Mouse (Mus musculus): ENCODE data around the gene Aass. TPM values are rescaled to one million over a fixed set of nuclear protein-coding genes. Genes with fewer than 3 reads are reported as not detected.

Aass gene
- total RNA-seq, 1 experiment: 9.5 TPM

DNA sequence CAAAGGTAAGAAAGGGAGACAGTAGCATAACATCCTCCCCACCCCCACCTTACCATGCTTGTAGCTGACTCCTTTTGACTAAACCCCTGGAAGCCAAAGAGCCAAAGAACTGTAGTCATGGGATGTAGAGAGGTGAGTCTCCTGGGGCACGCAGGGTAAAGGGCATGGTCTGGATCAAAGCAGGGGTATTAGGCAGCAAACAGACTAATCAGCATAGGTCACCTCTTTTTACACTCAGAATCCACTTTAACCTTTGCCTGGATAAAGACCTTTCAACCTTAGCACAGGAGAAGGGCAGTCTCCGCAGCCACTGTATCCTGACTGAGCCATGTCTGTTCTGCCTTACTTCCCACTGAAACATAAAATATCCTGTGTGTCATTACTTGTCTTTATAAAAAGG is 14.4 kb upstream of the Aass start:
- Histone ChIP-seq H3K36me3 (ENCODE audit: control insufficient read depth, insufficient read depth, low read length, poor library complexity, severe bottlenecking) (no peaks in the 10 kb centered on the region), H3K9ac (ENCODE audit: insufficient read depth, low read depth, low read length, poor library complexity, severe bottlenecking) (no peak overlapping the region), H3K4me1 (ENCODE audit: control insufficient read depth in 2 of 2, insufficient read depth in 2 of 2, low read length in 2 of 2, poor library complexity in 1 of 2) (peaks cover 0 to 2% of the 10 kb centered on the region in 2 experiments; a peak in 1 of 4 replicates), H3K9me3 (ENCODE audit: control insufficient read depth, insufficient read depth, low read depth, low read length) (no peaks in the 10 kb centered on the region), H3K4me3 (ENCODE audit: insufficient read depth in 1 of 2, low read depth in 1 of 2, low read length in 2 of 2, poor library complexity in 1 of 2, severe bottlenecking in 1 of 2) (no peak overlapping the region), H3K27ac (ENCODE audit: insufficient read depth, low read depth, low read length, poor library complexity, severe bottlenecking) (no peak overlapping the region)
- no peak for TF ChIP-seq ZNF384 (IDR thresholded peaks at IDR 0.05; ENCODE audit: low read depth, low read length)
- TF ChIP-seq ZC3H11A (IDR thresholded peaks at IDR 0.05; ENCODE audit: borderline replicate concordance, low read depth, low read length): no peak
- no peak for TF ChIP-seq HCFC1 (IDR thresholded peaks at IDR 0.05; ENCODE audit: borderline replicate concordance, insufficient read depth, low read length)
- TF ChIP-seq MAFK (IDR thresholded peaks at IDR 0.05; ENCODE audit: insufficient read depth, low read depth, low read length): no peak
- no peak for TF ChIP-seq CHD2 (IDR thresholded peaks at IDR 0.05; ENCODE audit: low read depth, low read length)
- in situ Hi-C loops (cut with MboI; ENCODE audit: low sequenced_read_pairs in 2 of 2, unreplicated experiment in 2 of 2): no loop called here
- DNase-seq (ENCODE audit: low read depth, low spot score): no peak

DNA sequence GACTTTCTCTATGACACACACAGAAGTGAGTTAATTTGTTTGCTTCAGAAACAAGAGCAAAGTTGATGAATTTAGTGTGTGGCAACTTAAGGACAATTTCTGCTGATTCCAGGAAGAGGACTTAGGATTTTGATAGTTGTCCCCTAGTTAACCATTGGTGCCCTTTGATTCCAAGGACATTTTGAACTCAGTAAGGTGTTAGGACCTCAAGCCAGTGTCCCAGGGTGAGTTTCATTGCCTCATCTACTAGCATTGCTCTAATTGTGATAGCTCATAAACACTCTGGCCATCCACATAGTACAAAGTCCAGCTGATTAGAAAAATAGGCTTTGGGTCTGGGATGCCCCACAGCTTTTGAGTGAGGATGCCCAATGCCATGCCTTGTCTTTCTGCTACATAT is 11.2 kb upstream of the Aass start:
- Histone ChIP-seq H3K9ac (ENCODE audit: insufficient read depth, low read depth, low read length, poor library complexity, severe bottlenecking) (no peak overlapping the region), H3K36me3 (ENCODE audit: control insufficient read depth, insufficient read depth, low read length, poor library complexity, severe bottlenecking) (no peaks in the 10 kb centered on the region), H3K4me1 (ENCODE audit: control insufficient read depth in 2 of 2, insufficient read depth in 2 of 2, low read length in 2 of 2, poor library complexity in 1 of 2) (peaks cover 0 to 2% of the 10 kb centered on the region in 2 experiments; a peak in 1 of 4 replicates), H3K27ac (ENCODE audit: insufficient read depth, low read depth, low read length, poor library complexity, severe bottlenecking) (no peak overlapping the region), H3K9me3 (ENCODE audit: control insufficient read depth, insufficient read depth, low read depth, low read length) (no peaks in the 10 kb centered on the region), H3K4me3 (ENCODE audit: insufficient read depth in 1 of 2, low read depth in 1 of 2, low read length in 2 of 2, poor library complexity in 1 of 2, severe bottlenecking in 1 of 2) (no peak overlapping the region)
- in situ Hi-C loops (cut with MboI; ENCODE audit: low sequenced_read_pairs in 2 of 2, unreplicated experiment in 2 of 2): no loop called here
- DNase-seq (ENCODE audit: low read depth, low spot score): no peak
- no peak for TF ChIP-seq MAFK (IDR thresholded peaks at IDR 0.05; ENCODE audit: insufficient read depth, low read depth, low read length)
- no peak for TF ChIP-seq CHD2 (IDR thresholded peaks at IDR 0.05; ENCODE audit: low read depth, low read length)
- no peak for TF ChIP-seq ZC3H11A (IDR thresholded peaks at IDR 0.05; ENCODE audit: borderline replicate concordance, low read depth, low read length)
- TF ChIP-seq HCFC1 (IDR thresholded peaks at IDR 0.05; ENCODE audit: borderline replicate concordance, insufficient read depth, low read length): no peak
- TF ChIP-seq ZNF384 (IDR thresholded peaks at IDR 0.05; ENCODE audit: low read depth, low read length): no peak

DNA sequence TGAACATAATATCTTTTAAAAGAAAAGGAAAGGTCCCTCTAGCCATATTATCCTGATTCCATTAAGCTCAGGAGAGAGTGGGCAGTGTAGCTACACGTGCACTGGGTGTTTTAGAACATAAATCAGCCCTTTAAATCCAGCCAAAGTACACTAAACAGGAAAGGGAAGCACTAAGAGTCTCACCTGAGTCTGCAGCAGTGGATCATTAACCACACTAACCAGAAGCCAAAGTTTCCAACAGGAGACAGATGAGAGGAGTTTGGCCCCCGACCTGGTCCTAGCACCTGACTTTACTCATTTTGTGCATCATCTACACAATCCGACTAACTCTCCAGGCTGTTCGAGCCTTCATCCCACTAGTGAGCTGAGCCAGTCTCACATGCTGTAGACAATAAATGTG is 1.8 kb downstream of the Aass start:
- Histone ChIP-seq H3K9me3 (ENCODE audit: control insufficient read depth, insufficient read depth, low read depth, low read length) (no peaks in the 10 kb centered on the region), H3K4me1 (ENCODE audit: control insufficient read depth in 2 of 2, insufficient read depth in 2 of 2, low read length in 2 of 2, poor library complexity in 1 of 2) (no peaks in the 10 kb centered on the region; a peak in 1 of 4 replicates), H3K36me3 (ENCODE audit: control insufficient read depth, insufficient read depth, low read length, poor library complexity, severe bottlenecking) (no peaks in the 10 kb centered on the region), H3K4me3 (ENCODE audit: insufficient read depth in 1 of 2, low read depth in 1 of 2, low read length in 2 of 2, poor library complexity in 1 of 2, severe bottlenecking in 1 of 2) (no peak overlapping the region), H3K9ac (ENCODE audit: insufficient read depth, low read depth, low read length, poor library complexity, severe bottlenecking) (no peak overlapping the region), H3K27ac (ENCODE audit: insufficient read depth, low read depth, low read length, poor library complexity, severe bottlenecking) (no peak overlapping the region)
- no peak for DNase-seq (ENCODE audit: low read depth, low spot score)
- TF ChIP-seq ZNF384 (IDR thresholded peaks at IDR 0.05; ENCODE audit: low read depth, low read length) (no peak), ZC3H11A (IDR thresholded peaks at IDR 0.05; ENCODE audit: borderline replicate concordance, low read depth, low read length) (no peak), MAFK (IDR thresholded peaks at IDR 0.05; ENCODE audit: insufficient read depth, low read depth, low read length) (no peak), CHD2 (IDR thresholded peaks at IDR 0.05; ENCODE audit: low read depth, low read length) (no peak), HCFC1 (IDR thresholded peaks at IDR 0.05; ENCODE audit: borderline replicate concordance, insufficient read depth, low read length) (no peak)
- in situ Hi-C loops (cut with MboI; ENCODE audit: low sequenced_read_pairs in 2 of 2, unreplicated experiment in 2 of 2): no loop called here

DNA sequence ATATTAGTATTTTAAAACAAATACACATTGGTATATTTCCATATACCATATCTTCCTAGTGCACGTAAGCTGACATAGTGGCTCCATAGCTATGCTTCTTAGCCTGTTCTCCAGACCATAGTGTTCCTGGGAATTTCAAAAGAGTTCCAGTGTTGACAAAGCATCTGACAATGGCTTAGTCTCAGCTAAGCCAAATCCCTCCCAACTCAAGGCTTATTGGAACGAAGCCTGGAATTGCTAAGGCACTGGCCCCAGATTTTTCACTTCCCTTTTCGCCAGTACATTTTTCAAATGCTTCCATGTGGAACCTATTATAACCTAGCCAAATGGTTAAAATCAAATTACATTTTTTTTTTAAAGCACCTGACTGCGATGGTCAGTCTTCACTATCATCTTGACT is 3.6 kb downstream of the Aass start:
- Histone ChIP-seq H3K9me3 (ENCODE audit: control insufficient read depth, insufficient read depth, low read depth, low read length) (no peaks in the 10 kb centered on the region), H3K4me3 (ENCODE audit: insufficient read depth in 1 of 2, low read depth in 1 of 2, low read length in 2 of 2, poor library complexity in 1 of 2, severe bottlenecking in 1 of 2) (no peak overlapping the region), H3K9ac (ENCODE audit: insufficient read depth, low read depth, low read length, poor library complexity, severe bottlenecking) (no peak overlapping the region), H3K4me1 (ENCODE audit: control insufficient read depth in 2 of 2, insufficient read depth in 2 of 2, low read length in 2 of 2, poor library complexity in 1 of 2) (no peaks in the 10 kb centered on the region; a peak in 1 of 4 replicates), H3K36me3 (ENCODE audit: control insufficient read depth, insufficient read depth, low read length, poor library complexity, severe bottlenecking) (no peaks in the 10 kb centered on the region), H3K27ac (ENCODE audit: insufficient read depth, low read depth, low read length, poor library complexity, severe bottlenecking) (no peak overlapping the region)
- DNase-seq (ENCODE audit: low read depth, low spot score): no peak
- in situ Hi-C loops (cut with MboI; ENCODE audit: low sequenced_read_pairs in 2 of 2, unreplicated experiment in 2 of 2): no loop called here
- TF ChIP-seq ZC3H11A (IDR thresholded peaks at IDR 0.05; ENCODE audit: borderline replicate concordance, low read depth, low read length) (no peak), HCFC1 (IDR thresholded peaks at IDR 0.05; ENCODE audit: borderline replicate concordance, insufficient read depth, low read length) (no peak)

DNA sequence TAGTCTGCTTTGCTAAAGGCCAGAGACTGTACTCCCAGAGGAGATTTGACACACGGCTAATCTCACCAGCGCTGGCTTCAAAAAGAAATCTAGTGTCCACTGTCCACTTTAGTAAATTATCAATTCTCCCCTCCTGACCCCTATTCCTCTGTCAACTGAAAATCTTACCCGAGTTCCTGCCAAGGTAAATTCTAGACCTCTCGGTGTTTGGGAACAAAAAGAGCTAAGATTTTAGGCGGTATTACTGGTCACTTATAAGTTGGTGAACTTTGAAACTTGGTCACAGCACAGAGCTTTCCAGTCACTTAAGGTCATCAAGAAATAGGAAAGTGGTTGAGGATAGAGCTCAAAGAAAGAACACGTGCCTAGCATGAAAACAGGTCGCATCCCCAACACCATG is 6.1 kb downstream of the Aass start:
- H3K27ac ChIP-seq (ENCODE audit: insufficient read depth, low read depth, low read length, poor library complexity, severe bottlenecking): no peak overlapping the region
- in situ Hi-C loops (cut with MboI; ENCODE audit: low sequenced_read_pairs in 2 of 2, unreplicated experiment in 2 of 2): no loop called here
- DNase-seq (ENCODE audit: low read depth, low spot score): no peak
- H3K4me1 ChIP-seq (ENCODE audit: control insufficient read depth in 2 of 2, insufficient read depth in 2 of 2, low read length in 2 of 2, poor library complexity in 1 of 2): no peaks in the 10 kb centered on the region
- H3K9ac ChIP-seq (ENCODE audit: insufficient read depth, low read depth, low read length, poor library complexity, severe bottlenecking): no peak overlapping the region
- no peaks in the 10 kb centered on the region for H3K9me3 ChIP-seq (ENCODE audit: control insufficient read depth, insufficient read depth, low read depth, low read length)
- H3K4me3 ChIP-seq (ENCODE audit: insufficient read depth in 1 of 2, low read depth in 1 of 2, low read length in 2 of 2, poor library complexity in 1 of 2, severe bottlenecking in 1 of 2): no peak overlapping the region
- no peaks in the 10 kb centered on the region for H3K36me3 ChIP-seq (ENCODE audit: control insufficient read depth, insufficient read depth, low read length, poor library complexity, severe bottlenecking)
- no peak for TF ChIP-seq ZC3H11A (IDR thresholded peaks at IDR 0.05; ENCODE audit: borderline replicate concordance, low read depth, low read length)
- no peak for TF ChIP-seq MAFK (IDR thresholded peaks at IDR 0.05; ENCODE audit: insufficient read depth, low read depth, low read length)
- no peak for TF ChIP-seq HCFC1 (IDR thresholded peaks at IDR 0.05; ENCODE audit: borderline replicate concordance, insufficient read depth, low read length)
- no peak for TF ChIP-seq CHD2 (IDR thresholded peaks at IDR 0.05; ENCODE audit: low read depth, low read length)
- TF ChIP-seq ZNF384 (IDR thresholded peaks at IDR 0.05; ENCODE audit: low read depth, low read length): no peak
